Mouse (Mus musculus) cortical plate, adult 2 months (tissue): ENCODE measurements at regions not wholly inside any gene's neighbourhood (a gene's known extent, or its start where the extent isn't known, plus 50 kb on each side); places are given as distances from the start of the nearest gene placed in this dataset.

ENCODE experiments used
- CTCF ChIP-seq: fragments of 200-500 bp; IDR thresholded peaks from 2 replicates; pipeline ENCODE4 v1.5.1; 2011; ENCODE audit warnings: mild to moderate bottlenecking, control low read depth, low read length; ENCODE audit not compliant: insufficient read depth; ENCODE audit errors: extremely low read depth
- POLR2A ChIP-seq: fragments of 200-500 bp; IDR thresholded peaks from 2 replicates; pipeline ENCODE4 v1.6.1; 2011; ENCODE audit warnings: mild to moderate bottlenecking, low read length, control low read depth; ENCODE audit not compliant: insufficient read depth; ENCODE audit errors: extremely low read depth

GRCm38 (mm10) chr17:52468464-52468863 is 134.0 kb upstream of the Kcnh8 start:
- TF ChIP-seq POLR2A (no peak), CTCF (no peak)
